Mouse (Mus musculus) heart, postnatal 10 days (tissue): ENCODE measurements around the gene Slc22a2. TPM values are rescaled to one million over a fixed set of nuclear protein-coding genes. Genes with fewer than 3 reads are reported as not detected.
"Not testable (repeated sequence)": the region's sequence is repeated elsewhere in the genome, so short reads cannot be mapped to it uniquely, and the experiment has no call there.

Experiments used
- DNase-seq, 2 experiments: peaks; one replicate each; pipeline ENCODE4 v3.0.0; 2021
- intact Hi-C: fragments of 180-260 bp; cut with DNase I; formaldehyde crosslinking; loops from one replicate; pipeline ENCODE4 v1.15.1; 2025
- total RNA-seq, 2 experiments: library from RNA; stranded (reverse); gene quantifications; 2 replicates each; pipeline ENCODE4 v1.2.3; 2021

Gene Slc22a2
- under 1 TPM in 1 of 2 experiments, not detected in 1; 0.29 TPM for total RNA-seq

- no peak for DNase-seq
- intact Hi-C loops, result no loop called here
Measured at GRCm38 (mm10) chr17:12583991-12584390, at the start of gene Slc22a2. Gene Slc22a2, plus strand, starts transcription at chr17:12584132.

- peak; percentile 80 to 85 for DNase-seq
- intact Hi-C loops, result loop anchor here (1.0 to 2.0 kb wide), 2 partner anchors 126 to 276 kb away; no protein-coding TSS in a partner anchor
Measured at GRCm38 (mm10) chr17:12534353-12535145, 49.4 kb upstream of the Slc22a2 start.

DNA sequence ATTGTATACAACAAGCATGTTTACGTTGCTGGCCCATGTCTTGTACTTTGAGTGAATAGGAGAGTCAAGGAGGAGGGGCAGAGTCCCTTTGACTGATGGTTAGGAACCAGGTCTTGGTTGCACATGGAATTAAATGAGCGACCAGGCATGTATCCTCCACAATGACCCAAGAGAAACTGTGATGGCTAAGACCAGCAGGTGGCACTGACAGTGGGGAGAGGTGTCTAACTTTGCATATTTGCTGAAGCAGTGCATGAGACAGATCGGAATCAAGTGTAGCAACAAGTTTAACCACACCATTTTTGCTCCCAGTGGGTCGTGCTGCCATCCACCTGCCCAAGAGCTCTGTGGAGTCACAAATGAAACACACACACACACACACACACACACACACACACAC lies 21.7 kb upstream of the Slc22a2 start:
- DNase-seq, result no peak
- intact Hi-C loops, result no loop called here

DNA sequence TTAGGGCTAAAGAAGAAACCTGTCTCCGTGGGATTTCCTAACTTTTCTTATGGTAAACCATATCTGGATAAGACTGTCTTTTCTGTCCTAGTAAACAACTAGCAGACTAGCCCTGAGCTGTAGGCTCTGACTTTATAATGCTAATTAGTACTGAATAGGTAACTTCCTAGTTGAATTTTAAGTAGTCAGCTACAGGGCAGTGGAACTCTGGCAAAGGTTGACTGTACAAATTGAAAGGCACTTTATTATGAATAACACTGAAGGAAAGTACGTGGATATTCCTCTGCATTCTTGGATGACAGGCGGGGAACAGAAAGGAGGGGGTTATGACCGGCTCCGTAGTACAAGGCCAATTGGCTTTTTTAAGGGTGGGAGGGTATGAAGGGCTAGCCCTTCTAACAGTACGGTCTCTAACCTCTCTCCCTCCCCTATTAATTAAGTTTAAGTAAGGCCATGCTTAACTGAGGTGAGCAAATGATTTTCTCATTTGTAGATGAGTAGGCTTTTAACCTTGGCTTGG lies 19.4 kb upstream of the Slc22a2 start:
- intact Hi-C loops, DNase-seq: not testable (repeated sequence)

GRCm38 (mm10) chr17:12565443-12565842 lies 18.5 kb upstream of the Slc22a2 start:
- intact Hi-C loops, result no loop called here
- no peak for DNase-seq

DNA sequence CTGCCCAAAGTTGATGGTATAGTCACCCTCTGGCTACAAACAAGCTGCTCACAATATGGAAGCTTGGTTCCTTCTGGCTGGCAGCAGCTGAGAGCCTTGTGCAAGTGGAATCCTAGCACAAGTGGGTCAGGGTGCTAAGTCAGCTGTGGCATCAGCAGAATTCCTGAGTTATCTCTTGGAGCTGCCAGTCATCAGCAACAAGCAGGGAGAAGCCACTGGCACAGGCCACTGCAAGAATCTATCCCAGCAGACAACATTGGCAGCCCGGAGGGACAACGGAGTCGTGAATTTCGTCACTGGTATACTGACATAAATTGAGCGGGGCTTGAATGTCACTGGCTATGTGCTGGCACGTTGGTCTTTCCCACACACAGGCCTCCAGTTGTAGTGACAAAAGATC lies 12.6 kb upstream of the Slc22a2 start:
- intact Hi-C loops, result no loop called here
- DNase-seq, result peak; percentile 69 to 79

DNA sequence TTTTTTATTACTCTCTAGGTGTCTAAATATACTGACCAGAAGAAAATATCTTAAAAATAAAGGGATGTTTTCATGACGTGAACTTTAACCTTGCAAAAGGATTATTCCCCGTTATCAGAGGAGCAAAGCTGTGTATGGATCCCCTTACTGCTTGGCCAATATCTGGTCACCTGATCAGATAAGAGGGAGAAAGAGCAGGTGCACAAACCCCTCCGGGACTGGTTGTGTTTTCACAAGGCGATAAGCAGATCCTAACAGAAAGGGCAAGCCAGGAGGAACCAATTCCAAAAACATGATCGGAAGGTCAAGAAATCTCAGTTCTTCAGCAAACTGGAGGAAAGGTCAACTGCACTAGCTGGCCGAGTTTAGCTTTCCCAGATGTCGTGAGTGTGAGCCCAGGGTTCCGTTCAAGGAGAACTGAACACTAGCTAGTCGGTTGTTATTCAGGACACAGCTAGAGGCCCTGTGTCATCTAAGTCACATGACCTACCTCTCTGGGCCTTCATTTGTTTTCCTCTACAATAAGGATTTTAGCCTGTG lies 11.9 kb upstream of the Slc22a2 start:
- DNase-seq, result peak; percentile 49 to 57
- intact Hi-C loops, result no loop called here

DNA sequence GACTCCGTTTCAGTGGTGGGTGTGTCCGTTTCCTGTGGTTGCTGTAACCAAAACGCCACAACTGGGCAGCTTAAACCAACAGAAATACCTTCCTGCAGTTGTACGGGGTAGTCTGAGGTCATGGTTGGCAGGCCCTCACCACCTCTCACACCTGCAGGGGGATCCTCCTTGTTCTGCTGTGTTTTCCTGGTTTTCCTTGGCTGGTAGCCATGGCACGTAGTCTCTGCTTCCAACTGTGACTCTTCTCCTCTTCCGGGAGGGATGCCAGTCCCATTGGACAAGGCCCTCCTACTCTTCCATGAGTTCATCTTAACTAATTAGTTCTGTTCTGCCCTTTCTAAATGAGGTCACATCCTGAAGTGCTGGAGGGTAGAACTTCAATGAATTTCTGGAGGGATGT lies 8.5 kb upstream of the Slc22a2 start:
- intact Hi-C loops, result no loop called here
- DNase-seq, result peak; percentile 12 to 28

- no peak for DNase-seq
- intact Hi-C loops, result no loop called here
Measured at GRCm38 (mm10) chr17:12577096-12577495, 6.8 kb upstream of the Slc22a2 start.

DNA sequence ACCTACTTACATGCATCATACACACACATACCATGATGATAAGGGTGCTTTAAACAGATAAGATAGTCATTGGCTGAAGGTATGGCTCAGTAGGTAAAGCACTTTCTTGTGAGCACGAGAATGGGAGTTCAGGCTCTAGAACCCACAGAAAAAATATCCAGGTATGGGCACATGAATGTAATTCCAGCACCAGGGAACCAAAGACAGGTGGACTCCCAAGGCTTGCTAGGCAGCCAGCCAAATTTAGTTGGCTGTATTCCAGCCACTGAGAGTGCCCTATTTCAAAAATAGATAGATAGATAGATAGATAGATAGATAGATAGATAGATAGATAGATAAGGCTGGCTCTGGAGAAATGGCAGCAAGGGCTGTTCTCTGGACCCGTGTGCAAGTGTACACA lies 1.4 kb downstream of the Slc22a2 start:
- DNase-seq, result no peak
- intact Hi-C loops, result no loop called here

DNA sequence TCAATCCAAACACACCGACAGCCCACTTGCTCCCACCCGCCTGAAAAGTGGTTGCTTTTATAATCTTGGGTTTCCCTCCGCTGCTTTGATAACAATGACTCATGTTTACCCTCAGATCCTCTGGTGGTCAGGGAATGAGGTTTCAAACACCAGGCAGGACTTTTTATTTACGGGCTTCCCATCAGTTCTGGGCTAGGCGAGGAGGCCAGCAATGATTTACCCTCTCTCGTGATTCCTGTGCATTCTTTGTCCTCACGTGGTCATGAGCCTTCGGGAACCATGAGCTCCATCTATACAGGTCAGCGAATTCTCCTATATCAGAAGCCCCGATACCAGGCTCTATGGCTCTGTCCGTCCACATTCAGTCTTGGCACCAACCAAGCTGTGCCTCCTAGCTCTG lies 3.0 kb downstream of the Slc22a2 start:
- intact Hi-C loops, result no loop called here
- DNase-seq, result no peak

DNA sequence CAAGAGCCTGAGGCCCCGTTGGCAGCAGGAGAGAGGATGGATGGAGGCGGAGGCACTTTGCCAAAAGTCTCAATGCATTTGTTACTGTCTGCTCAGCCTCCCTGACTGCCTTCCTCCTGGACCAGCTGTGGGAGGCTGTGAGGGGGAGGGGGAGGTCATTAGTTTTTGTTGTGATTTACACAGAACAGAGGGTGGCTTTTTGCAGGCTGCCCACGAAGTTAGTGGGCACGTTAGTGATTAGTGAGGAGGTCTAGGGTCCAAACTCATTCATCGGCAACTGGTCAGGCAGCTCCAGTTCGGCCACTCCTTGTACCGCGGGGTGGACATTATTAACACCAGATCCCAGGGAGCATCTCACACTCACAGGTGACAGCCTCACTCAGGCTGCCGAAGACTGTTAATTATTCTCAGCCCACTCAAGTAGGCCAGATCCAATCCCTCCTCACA lies 4.9 kb downstream of the Slc22a2 start:
- intact Hi-C loops, result no loop called here
- no peak for DNase-seq

DNA sequence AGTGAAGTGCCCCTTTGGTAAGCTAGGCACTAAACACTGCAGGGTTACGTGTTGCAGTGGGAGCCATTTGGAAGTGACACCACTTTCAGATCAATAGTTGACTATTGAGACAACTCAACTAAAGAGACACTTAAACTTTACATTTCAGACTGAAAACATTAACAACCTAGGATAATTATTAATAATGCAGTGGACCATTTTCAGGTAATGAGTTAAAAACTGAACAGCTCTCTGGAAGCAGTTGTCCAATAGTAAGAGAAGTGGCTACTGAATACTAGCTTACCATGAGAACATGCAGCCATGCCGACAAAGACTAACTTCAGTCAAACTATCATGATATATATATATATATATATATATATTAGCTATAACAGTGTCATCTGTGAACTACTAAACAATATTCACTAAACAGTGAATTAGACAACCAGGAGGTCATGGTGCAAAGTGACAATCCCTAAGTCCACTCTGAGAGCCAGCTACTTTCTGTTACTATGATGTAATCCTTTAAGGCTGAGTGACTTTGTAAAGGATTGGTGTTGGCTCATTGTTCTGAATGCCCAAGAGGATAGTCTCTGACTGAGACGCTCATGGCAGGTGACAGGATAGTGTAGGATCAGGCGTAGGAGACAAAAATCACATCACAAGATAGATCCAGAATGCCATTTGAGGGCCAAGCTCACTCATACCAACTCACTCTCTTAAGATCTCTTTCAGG lies 7.1 kb downstream of the Slc22a2 start:
- intact Hi-C loops, result no loop called here
- no peak for DNase-seq

- intact Hi-C loops, result no loop called here
- no peak for DNase-seq
Measured at GRCm38 (mm10) chr17:12595846-12596515, 12.0 kb downstream of the Slc22a2 start.

- intact Hi-C loops, result no loop called here
- DNase-seq, result no peak
Measured at GRCm38 (mm10) chr17:12606634-12607033, 22.7 kb downstream of the Slc22a2 start.

GRCm38 (mm10) chr17:12607202-12607601 lies 23.3 kb downstream of the Slc22a2 start:
- intact Hi-C loops, result no loop called here
- DNase-seq, result no peak

DNA sequence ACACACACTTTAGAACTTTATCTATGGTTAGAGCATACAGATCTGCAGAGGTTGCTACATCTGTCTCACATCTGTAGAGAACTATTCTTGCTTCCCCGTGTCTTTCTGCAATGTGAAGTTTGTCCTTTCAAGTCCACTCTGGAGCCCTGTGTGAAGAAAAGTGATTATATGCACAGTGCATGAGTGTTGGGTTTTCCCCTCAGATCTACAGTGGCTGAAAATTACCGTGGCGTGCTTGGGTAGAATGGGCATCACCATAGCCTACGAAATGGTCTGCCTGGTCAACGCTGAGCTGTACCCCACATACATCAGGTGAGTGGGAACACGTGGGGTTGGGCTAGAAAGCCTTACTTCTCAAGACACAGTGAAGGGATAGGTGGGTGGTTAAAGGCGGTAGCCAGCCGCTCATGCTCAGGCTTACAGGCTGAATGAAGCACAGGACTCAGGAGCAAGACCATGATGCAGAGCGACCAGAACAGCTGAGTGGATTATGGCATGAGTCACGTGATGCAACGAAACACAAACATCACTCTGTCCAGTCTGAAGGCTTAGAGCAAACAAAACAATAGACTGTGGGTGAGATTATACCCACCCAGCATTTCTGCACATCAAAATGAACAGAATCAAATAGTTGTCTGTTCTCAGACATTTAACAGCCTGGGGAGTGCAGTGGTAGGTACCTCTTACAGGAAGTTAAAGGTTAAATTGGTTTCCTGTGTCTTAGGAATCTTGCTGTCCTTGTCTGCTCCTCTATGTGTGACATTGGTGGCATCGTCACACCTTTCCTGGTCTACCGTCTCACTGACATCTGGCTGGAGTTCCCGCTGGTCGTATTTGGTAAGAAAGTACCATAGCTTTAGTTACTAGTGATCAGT lies 30.8 kb downstream of the Slc22a2 start:
- DNase-seq, result no peak

GRCm38 (mm10) chr17:12615429-12615828 lies 31.5 kb downstream of the Slc22a2 start:
- no peak for DNase-seq
- intact Hi-C loops, result no loop called here

More for the DNA sequence above, 30.8 kb downstream of the Slc22a2 start:
- intact Hi-C loops, result no loop called here

- no peak for DNase-seq
- intact Hi-C loops, result no loop called here
Measured at GRCm38 (mm10) chr17:12619641-12620040, 35.7 kb downstream of the Slc22a2 start.

- intact Hi-C loops, result no loop called here
- DNase-seq, result no peak
Measured at GRCm38 (mm10) chr17:12627983-12628382, 44.1 kb downstream of the Slc22a2 start.
